Mouse (Mus musculus): Measurements from ENCODE around the gene Ap2a1. TPM values are rescaled to one million over a fixed set of nuclear protein-coding genes. Genes with fewer than 3 reads are reported as not detected.

The Ap2a1 gene
- total RNA-seq (2023), result 100 to 1,000 TPM in 1 of 2 experiments, 10 to 100 TPM in 1; 92.5 to 101 TPM

DNA sequence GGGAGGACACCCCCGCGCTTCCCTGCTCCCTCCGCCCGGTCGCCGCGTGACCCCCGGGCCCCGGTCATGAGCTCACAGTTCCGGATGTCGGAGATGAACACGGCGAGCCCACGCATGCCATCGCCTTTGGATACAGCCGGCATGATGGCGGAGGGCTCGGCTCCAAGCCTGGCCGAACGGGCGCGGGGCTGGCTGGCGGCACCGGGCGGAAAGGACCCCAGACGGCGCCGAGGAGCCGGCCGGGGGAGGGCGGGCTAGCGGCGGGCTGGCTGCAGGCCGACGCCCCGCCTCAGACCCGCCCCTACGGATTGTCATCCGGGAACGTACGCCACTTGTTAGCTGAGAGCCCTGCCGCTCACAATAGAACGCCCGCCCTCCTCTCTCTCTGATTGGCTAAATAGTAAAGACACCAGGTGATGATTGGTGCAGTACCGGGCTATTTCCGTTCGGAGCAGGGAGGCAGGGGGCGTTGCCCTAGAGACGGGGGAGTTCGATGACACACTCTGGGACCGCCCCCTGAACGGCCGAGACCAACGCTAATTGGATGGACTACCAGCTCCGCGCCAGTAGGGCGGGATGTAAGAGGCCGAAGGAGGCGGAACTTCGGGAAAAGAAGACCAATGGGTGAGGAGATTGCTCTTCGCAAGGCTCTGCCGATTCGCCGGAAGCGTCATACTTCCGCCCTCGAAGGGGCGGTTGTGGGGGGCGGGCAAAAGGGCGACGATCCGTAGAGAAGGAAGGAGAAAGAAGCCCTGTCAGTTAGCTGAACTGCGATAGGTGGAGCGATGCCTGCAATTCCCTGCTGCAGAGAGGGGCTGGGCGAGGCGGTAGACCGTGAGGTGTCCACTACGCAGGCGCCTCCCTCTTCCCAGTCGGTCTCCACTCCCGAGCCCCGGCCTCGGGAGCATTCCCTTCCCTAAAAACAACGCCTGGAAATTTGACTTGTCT, at the start of gene Ap2a1:
TSS of gene Ap2a1 (minus strand) at position 293 of the 948 bp plus-strand sequence.

GRCm38 (mm10) chr7:44974383-44975116, 45.3 kb upstream of the Ap2a1 start, which contains the start of gene Cpt1c:
Cpt1c (minus strand) TSS chr7:44974851.

DNA sequence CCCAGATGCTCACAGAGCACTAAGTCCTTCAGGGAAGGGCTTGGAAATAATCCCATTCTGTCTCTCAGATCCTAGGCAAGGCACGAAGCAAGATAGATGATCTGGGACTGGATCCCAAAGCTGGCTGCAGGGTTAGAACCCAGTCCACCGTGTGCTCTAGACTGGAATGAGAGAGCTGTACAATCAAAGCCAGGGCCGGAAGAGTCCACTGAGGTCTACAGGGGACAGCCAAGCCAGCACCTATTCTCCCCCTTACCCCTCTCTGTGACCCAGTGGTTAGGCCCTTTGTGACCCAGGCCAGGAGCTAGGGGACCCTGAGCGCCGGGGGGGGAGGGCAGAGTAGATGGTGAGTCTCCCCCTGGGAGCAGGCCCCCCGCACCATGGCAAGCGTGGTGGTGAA, 13.6 kb upstream of the Ap2a1 start, which contains the start of gene Tsks:
TSS of gene Tsks (plus strand) at position 301 of the 400 bp plus-strand sequence.

GRCm38 (mm10) chr7:44895593-44896434, 33.5 kb downstream of the Ap2a1 start, which contains the start of gene Fuz:
Fuz (plus strand) TSS chr7:44896079.

DNA sequence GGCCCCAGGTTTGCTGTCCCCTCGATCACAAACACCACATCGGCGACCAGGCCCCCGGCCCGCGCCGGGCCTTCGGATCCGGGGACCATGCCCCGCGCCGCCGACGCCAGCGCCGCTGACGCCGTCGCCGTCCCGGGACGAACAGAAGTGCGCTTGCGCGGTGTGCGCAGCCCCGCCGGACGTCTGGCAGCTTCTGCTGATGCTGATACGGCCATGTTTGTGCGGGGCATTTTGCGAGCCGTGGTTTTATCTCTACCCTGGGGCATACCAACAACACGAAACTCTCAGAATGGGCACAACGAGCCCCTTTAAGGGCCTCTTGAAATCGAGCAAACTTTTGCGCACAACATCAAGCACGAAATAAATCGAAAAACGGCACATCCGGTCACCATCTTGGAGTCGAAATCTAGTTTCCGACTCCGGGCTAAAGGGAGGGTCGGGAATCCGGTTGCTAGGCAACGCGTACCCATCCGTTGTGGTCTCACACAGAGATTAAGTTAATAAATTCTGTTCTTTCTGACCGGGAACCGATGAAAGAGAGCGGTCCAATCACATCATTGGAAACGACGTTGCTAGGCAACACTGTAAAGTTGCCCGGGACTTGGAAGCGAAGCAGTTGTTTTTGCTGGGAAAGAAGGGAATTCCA, 36.9 kb downstream of the Ap2a1 start, which contains the start of gene Med25:
TSS of gene Med25 (minus strand) at position 437 of the 646 bp plus-strand sequence.

DNA sequence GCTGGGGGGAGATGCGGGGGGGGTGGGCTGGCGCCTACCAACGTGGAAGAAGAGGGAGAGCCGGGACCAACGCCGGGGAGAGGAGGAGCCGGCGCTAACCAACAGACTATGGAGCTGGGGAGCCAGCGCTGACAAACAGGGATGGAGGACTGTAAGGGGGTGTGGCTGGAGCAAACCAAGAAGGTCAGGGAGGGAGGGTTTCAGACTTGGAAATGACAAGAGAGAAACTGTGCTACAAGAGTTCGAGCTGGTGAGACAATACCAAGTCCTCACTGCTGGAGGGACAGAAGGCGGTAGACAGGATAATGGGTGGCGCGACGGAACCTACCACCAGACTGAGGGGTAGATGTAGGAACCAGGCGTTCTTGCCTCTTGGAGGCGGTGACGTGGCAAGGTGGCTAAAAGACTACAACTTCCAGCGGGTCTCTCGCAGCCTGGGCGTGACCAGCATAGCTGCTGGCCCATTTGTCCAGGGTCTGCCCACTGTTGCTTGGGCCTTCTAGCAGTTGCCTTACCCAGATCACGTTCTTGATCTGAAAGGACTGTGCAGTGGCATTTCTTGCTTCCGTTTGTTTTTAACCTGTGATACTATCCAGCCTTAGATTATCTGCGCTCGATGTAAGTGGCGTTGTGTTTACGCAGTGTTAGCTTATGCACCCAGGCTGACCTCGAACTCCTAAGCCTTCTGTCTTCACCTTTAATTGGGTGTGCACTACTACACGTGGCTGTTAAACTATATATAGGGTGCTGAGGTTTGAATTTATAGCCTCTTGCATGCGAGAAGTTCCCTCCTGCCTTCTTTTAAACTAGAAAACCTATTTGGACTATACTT, 59.4 kb downstream of the Ap2a1 start, which contains the start of gene Ptov1:
TSS of gene Ptov1 (minus strand) at position 92 of the 832 bp plus-strand sequence.

GRCm38 (mm10) chr7:44857042-44857552, 72.2 kb downstream of the Ap2a1 start, which contains the start of gene Pnkp:
Pnkp (plus strand) TSS chr7:44857139.

Other genes with a start within 250 kb of the Ap2a1 start
- gene Izumo2, start 220.8 kb downstream of the Ap2a1 start, total RNA-seq (2023), result not detected
- gene Vrk3, start 181.1 kb downstream of the Ap2a1 start, total RNA-seq (2023), result 10 to 100 TPM; 80.8 to 85.9 TPM
- 1 to 10 TPM; 2.1 to 2.6 TPM for gene Zfp473, start 178.4 kb downstream of the Ap2a1 start, total RNA-seq (2023)
- 10 to 100 TPM; 53.1 to 61.7 TPM for gene Nup62, start 113.4 kb downstream of the Ap2a1 start, total RNA-seq (2023)
- 100 to 1,000 TPM; 155 to 234 TPM for gene Il4i1, start 113.1 kb downstream of the Ap2a1 start, total RNA-seq (2023)
- gene Atf5, start 112.8 kb downstream of the Ap2a1 start, total RNA-seq (2023), result 1 to 10 TPM; 3.8 to 4.1 TPM
- 10 to 100 TPM; 47.4 to 54.3 TPM for gene Akt1s1, start 80.5 kb downstream of the Ap2a1 start, total RNA-seq (2023)
- 100 to 1,000 TPM; 116 to 132 TPM for gene Tbc1d17, start 80.4 kb downstream of the Ap2a1 start, total RNA-seq (2023)
- gene Pnkp, start 72.4 kb downstream of the Ap2a1 start, total RNA-seq (2023), result 10 to 100 TPM; 75.0 to 80.9 TPM
- gene Ptov1, start 59.7 kb downstream of the Ap2a1 start, total RNA-seq (2023), result 10 to 100 TPM; 14.0 to 23.5 TPM
- 10 to 100 TPM; 67.9 to 78.3 TPM for gene Med25, start 36.8 kb downstream of the Ap2a1 start, total RNA-seq (2023)
- gene Fuz, start 33.4 kb downstream of the Ap2a1 start, total RNA-seq (2023), result 10 to 100 TPM; 31.4 to 50.1 TPM
- gene Tsks, start 13.7 kb upstream of the Ap2a1 start, total RNA-seq (2023), result not detected
- not detected for gene Cpt1c, start 45.4 kb upstream of the Ap2a1 start, total RNA-seq (2023)
- 100 to 1,000 TPM; 154 to 155 TPM for gene Prmt1, start 57.1 kb upstream of the Ap2a1 start, total RNA-seq (2023)
- 100 to 1,000 TPM; 195 TPM for gene Irf3, start 68.2 kb upstream of the Ap2a1 start, total RNA-seq (2023)
- 10 to 100 TPM; 35.3 to 36.9 TPM for gene Bcl2l12, start 69.2 kb upstream of the Ap2a1 start, total RNA-seq (2023)
- 100 to 1,000 TPM; 100 to 104 TPM for gene Scaf1, start 86.9 kb upstream of the Ap2a1 start, total RNA-seq (2023)
- gene Rras, start 88.5 kb upstream of the Ap2a1 start, total RNA-seq (2023), result 10 to 100 TPM; 20.1 to 20.2 TPM
- 10 to 100 TPM; 77.6 to 78.0 TPM for gene Prr12, start 123.4 kb upstream of the Ap2a1 start, total RNA-seq (2023)
- gene Nosip, start 132.9 kb upstream of the Ap2a1 start, total RNA-seq (2023), result 10 to 100 TPM; 65.6 to 78.2 TPM
- gene Prrg2, start 133.2 kb upstream of the Ap2a1 start, total RNA-seq (2023), result 1 to 10 TPM; 2.9 to 3.9 TPM
- 1 to 10 TPM; 3.6 to 6.8 TPM for gene Rcn3, start 162.7 kb upstream of the Ap2a1 start, total RNA-seq (2023)
- gene Fcgrt, start 174.4 kb upstream of the Ap2a1 start, total RNA-seq (2023), result 10 to 100 TPM; 29.9 to 39.6 TPM
- 1,000 to 10,000 TPM; 2,440 to 2,508 TPM for gene Rps11, start 194.9 kb upstream of the Ap2a1 start, total RNA-seq (2023)
- 1,000 to 10,000 TPM; 4,339 to 4,395 TPM for gene Rpl13a, start 199.3 kb upstream of the Ap2a1 start, total RNA-seq (2023)
- gene Gm45713, start 206.7 kb upstream of the Ap2a1 start, total RNA-seq (2023), result not detected
- 10 to 100 TPM; 77.8 to 83.8 TPM for gene Flt3l, start 206.9 kb upstream of the Ap2a1 start, total RNA-seq (2023)
- 10 to 100 TPM; 40.5 to 51.7 TPM for gene Pih1d1, start 224.8 kb upstream of the Ap2a1 start, total RNA-seq (2023)
- gene Aldh16a1, start 225.1 kb upstream of the Ap2a1 start, total RNA-seq (2023), result 100 to 1,000 TPM; 128 to 137 TPM
- not detected for gene Slc17a7, start 234.5 kb upstream of the Ap2a1 start, total RNA-seq (2023)

All from B cell, adult 67 days (primary cell).